Mouse (Mus musculus) central nervous system, embryonic 18 days (tissue): ENCODE data around the gene Gm525. TPM values are rescaled to one million over a fixed set of nuclear protein-coding genes. Genes with fewer than 3 reads are reported as not detected.

ENCODE experiments used
- polyA plus RNA-seq: library from polyadenylated mRNA; depleted of rRNA; stranded (reverse); fragments of >200 nt; gene quantifications from 2 replicates; pipeline ENCODE4 v1.2.3, GENCODE M21; 2012; rRNA removed

Gm525 gene
- 0.18 and 0.20 TPM in 2 replicates for polyA plus RNA-seq

GRCm38 (mm10) chr11:89073541-89073940 is at the start of gene Gm525:
TSS of gene Gm525 (plus strand) at chr11:89073841.

GRCm38 (mm10) chr11:89066750-89067149 is 6.9 kb upstream of the Gm525 start, which contains the start of gene Dgke:
TSS of gene Dgke (minus strand) at chr11:89066850.

Other genes starting within 250 kb of the Gm525 start
- 60.1 and 62.0 TPM in 2 replicates for gene Akap1, start 209.3 kb upstream of the Gm525 start, polyA plus RNA-seq
- gene Scpep1, start 118.4 kb upstream of the Gm525 start, polyA plus RNA-seq = 24.3 and 25.1 TPM in 2 replicates
- not detected in 2 replicates for gene Elobl, start 106.9 kb upstream of the Gm525 start, polyA plus RNA-seq
- gene Coil, start 103.6 kb upstream of the Gm525 start, polyA plus RNA-seq = 32.1 and 33.5 TPM in 2 replicates
- gene Trim25, start 74.5 kb upstream of the Gm525 start, polyA plus RNA-seq = 2.6 and 2.9 TPM in 2 replicates
- gene Dgke, start 7.0 kb upstream of the Gm525 start, polyA plus RNA-seq = 22.2 and 22.8 TPM in 2 replicates
- gene Nog, start 228.5 kb downstream of the Gm525 start, polyA plus RNA-seq = 8.5 and 8.7 TPM in 2 replicates